Mouse (Mus musculus) midbrain, embryonic 13.5 days (tissue): ENCODE data around the gene Zfp568. TPM values are rescaled to one million over a fixed set of nuclear protein-coding genes. Genes with fewer than 3 reads are reported as not detected.
A peak's percentile ranks its signal among the peaks of the same experiment; 100 is the strongest.

ENCODE experiments used
- ATAC-seq: fragments of 200-750 bp; cut with Nextera tagmentation; 2 replicates; pipeline ENCODE4 v1.8.0; 2017; ENCODE audit warnings: mild to moderate bottlenecking, moderate TSS enrichment, moderate library complexity
- H3K27ac ChIP-seq: fragments of 300-500 bp; sonication (generic); 2 replicates; pipeline ENCODE4 v1.5.1; 2015; ENCODE audit warnings: inconsistent platforms, mild to moderate bottlenecking, moderate library complexity
- H3K27me3 ChIP-seq: fragments of 300-500 bp; sonication (generic); 2 replicates; pipeline ENCODE4 v1.6.1; 2015; ENCODE audit warnings: mild to moderate bottlenecking, inconsistent platforms
- H3K36me3 ChIP-seq: fragments of 300-500 bp; sonication (generic); 2 replicates; pipeline ENCODE4 v1.6.1; 2015; ENCODE audit warnings: mild to moderate bottlenecking, inconsistent platforms
- H3K4me1 ChIP-seq: fragments of 300-500 bp; sonication (generic); replicated peaks from 2 replicates; pipeline ENCODE4 v1.6.1; 2015; ENCODE audit warnings: inconsistent platforms
- H3K4me2 ChIP-seq: fragments of 300-500 bp; sonication (generic); replicated peaks from 2 replicates; pipeline ENCODE4 v1.6.1; 2015; ENCODE audit warnings: moderate library complexity, mild to moderate bottlenecking, inconsistent platforms
- H3K4me3 ChIP-seq: fragments of 300-500 bp; sonication (generic); replicated peaks from 2 replicates; pipeline ENCODE4 v1.5.1; 2015; ENCODE audit warnings: mild to moderate bottlenecking, inconsistent platforms
- H3K9ac ChIP-seq: fragments of 300-500 bp; sonication (generic); replicated peaks from 2 replicates; pipeline ENCODE4 v1.6.1; 2015; ENCODE audit warnings: mild to moderate bottlenecking, inconsistent platforms
- H3K9me3 ChIP-seq: fragments of 300-500 bp; sonication (generic); 2 replicates; pipeline ENCODE4 v1.6.1; 2016; ENCODE audit warnings: mild to moderate bottlenecking, inconsistent platforms
- WGBS: fragments of 180-500 bp; shearing (Covaris S2); methylation state at CpG from one replicate; pipeline ENCODE4 v1.1.7; 2015; 5-methylcytosine and 5-hydroxymethylcytosine counted together
- polyA plus RNA-seq: library from polyadenylated mRNA; unstranded; fragments of >200 nt; fragmentation: Nextera tagmentation; extraction: Ambion mirVana; gene quantifications from 2 replicates; pipeline ENCODE4 v1.2.1, GENCODE M21; 2015

The Zfp568 gene
- polyA plus RNA-seq, 1 experiment from 2014 or later, result 7.7 TPM

DNA sequence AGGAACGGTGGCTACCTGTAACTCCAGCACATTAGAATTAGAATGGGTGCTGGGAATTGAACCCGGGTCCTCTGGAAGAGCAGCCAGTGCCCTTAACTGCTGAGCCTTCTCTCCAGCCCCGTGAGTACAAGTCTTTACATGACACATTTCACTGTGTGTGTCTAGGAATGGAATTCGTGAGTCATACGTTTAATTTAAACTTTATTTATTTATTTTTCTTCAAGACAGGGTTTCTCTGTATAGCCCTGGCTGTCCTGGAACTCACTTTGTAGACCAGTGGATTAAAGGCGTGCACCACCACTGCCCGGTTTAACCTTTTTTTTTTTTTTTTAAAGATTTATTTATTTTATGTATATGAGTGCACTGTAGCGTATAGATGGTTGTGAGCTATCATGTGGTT is 11.4 kb downstream of the Zfp568 start:
- peaks cover 86% of the 10 kb centered on the region for H3K36me3 ChIP-seq
- WGBS, result 96% methylated on average over 8 of the region's 8 CpGs
- peaks cover 5% of the 10 kb centered on the region; the same call in 1 of the 2 replicates for H3K9me3 ChIP-seq
- H3K4me3 ChIP-seq, result no peak overlapping the region
- no peaks in the 10 kb centered on the region for H3K4me1 ChIP-seq
- H3K4me2 ChIP-seq, result no peak overlapping the region
- no peak overlapping the region for H3K27ac ChIP-seq
- no peaks in the 10 kb centered on the region for H3K27me3 ChIP-seq
- H3K9ac ChIP-seq, result no peak overlapping the region
- ATAC-seq, result no peak

DNA sequence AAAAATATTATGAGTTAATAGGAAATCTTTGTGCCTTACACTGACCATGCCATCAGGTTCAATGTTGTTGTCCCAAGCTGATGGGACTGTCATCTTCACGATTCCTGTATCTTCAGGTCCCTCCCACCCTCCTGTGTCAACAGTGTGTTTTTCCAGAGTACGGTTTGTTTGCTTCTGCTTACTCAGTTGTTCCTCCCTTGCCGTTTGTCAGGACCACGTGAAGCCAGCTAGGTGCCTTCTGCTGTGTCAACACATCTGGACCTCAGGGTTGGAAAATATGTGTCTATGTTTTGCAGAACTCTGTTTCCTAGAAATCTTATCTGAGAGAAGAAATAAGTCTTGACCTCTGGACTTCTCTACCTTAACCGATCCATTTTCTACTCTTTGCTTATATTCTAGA is 16.8 kb downstream of the Zfp568 start:
- Histone ChIP-seq H3K4me2 (no peak overlapping the region), H3K4me3 (no peak overlapping the region), H3K27ac (no peak overlapping the region), H3K36me3 (peaks cover 71% of the 10 kb centered on the region), H3K27me3 (no peaks in the 10 kb centered on the region), H3K4me1 (no peaks in the 10 kb centered on the region), H3K9ac (no peak overlapping the region), H3K9me3 (no peaks in the 10 kb centered on the region)
- WGBS, result 93% methylated on average over 5 of the region's 5 CpGs
- no peak for ATAC-seq

DNA sequence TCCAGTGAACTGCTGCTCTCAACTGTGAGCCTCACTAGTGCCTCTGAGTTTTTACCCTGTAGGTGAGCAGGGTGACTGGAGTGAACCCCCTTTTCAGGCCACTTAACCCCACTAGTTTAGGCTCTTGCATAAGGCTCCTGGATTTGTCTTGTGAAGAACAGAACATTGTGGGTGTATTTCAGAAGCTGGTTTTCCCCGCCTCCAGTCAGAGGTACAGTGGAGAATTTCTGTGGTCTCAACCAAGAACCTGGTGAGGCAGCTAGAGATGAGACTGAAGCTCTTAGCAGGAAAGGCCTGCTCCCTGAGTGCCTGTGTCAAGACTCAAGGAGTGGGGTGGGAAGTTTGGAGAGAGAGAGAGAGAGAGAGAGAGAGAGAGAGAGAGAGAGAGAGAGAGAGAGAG is 23.8 kb downstream of the Zfp568 start:
- no peak overlapping the region for H3K4me2 ChIP-seq
- peaks cover 33% of the 10 kb centered on the region for H3K36me3 ChIP-seq
- H3K9ac ChIP-seq, result no peak overlapping the region
- H3K9me3 ChIP-seq, result no peaks in the 10 kb centered on the region
- ATAC-seq, result no peak
- H3K27me3 ChIP-seq, result no peaks in the 10 kb centered on the region
- peaks cover 16% of the 10 kb centered on the region for H3K4me1 ChIP-seq
- no peak overlapping the region for H3K4me3 ChIP-seq
- no peak overlapping the region for H3K27ac ChIP-seq
- 100% methylated on average over 1 of the region's 1 CpGs for WGBS

DNA sequence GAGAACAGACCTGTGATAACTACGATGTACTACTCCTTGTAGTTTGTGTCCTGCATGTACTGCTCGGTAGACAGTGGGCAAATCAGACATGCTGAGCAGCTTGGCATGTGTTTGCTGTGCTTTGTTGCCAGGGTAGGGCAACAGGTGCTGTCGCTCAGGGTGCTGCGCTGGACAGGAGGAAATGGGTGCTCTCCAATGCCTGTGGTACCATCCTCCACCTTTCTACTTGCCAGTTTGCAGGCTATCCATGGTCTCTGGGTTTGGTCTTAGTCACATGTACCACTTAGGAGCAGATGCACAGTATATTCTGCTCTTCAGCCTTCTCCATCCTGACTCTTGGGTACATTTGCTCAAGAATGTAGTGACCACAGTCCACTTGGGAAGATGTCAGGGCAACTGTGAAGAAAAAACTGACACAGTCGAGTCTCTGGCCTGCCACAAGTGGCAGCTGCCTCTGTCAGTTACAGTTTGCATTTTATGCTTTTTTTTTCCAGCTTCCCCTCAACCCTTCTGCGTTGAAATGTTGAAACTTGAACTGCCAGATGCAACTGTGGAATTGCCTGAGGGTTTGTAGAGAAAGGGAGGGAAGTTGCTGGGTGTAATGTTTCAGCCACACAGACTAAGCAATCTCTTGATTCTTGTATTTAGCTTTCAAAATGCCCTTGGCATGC is 24.4 kb downstream of the Zfp568 start:
- no peak overlapping the region for H3K9ac ChIP-seq
- ATAC-seq, result no peak
- WGBS, result 90% methylated on average over 6 of the region's 6 CpGs
- no peak overlapping the region for H3K27ac ChIP-seq
- H3K4me1 ChIP-seq, result peaks cover 16% of the 10 kb centered on the region
- no peaks in the 10 kb centered on the region for H3K27me3 ChIP-seq
- peaks cover 30% of the 10 kb centered on the region for H3K36me3 ChIP-seq
- H3K4me2 ChIP-seq, result no peak overlapping the region
- H3K9me3 ChIP-seq, result no peaks in the 10 kb centered on the region
- H3K4me3 ChIP-seq, result no peak overlapping the region

DNA sequence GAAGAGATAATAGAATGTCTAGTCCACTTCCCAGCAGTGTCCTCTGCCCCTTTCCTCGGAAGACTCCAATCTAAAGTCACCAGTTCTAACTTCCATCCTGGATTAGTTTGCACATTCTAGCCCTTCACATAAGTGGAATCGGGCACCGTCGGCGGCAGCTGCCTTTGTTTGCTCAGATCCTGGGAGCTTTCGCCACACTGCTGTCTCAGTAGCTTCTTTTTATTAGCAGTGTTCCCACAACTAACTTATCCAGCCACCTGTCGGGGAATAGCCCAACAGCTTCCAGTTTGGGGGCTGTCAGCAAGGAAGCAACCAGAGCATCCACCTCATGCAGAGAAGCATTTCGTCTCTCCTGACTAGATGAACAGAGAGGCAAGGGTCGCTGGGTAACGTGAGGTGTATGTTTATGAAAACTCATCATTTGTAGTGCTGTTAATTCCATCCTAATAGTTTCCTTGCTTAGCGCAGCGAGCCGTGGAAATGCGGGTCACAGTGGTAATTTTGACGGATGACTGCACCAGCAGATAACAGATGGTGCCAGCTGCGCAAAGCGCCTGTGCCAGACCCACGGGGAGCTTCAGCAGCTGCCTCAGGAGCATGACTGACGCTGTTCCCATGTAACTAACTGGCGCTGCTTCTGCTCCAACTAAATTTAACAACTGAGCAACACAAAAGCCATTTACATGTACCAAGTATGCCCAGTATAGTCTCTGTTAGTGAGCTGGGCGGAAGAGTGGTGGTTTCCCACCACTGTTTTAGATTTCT is 25.7 kb downstream of the Zfp568 start:
- no peak overlapping the region for H3K9ac ChIP-seq

DNA sequence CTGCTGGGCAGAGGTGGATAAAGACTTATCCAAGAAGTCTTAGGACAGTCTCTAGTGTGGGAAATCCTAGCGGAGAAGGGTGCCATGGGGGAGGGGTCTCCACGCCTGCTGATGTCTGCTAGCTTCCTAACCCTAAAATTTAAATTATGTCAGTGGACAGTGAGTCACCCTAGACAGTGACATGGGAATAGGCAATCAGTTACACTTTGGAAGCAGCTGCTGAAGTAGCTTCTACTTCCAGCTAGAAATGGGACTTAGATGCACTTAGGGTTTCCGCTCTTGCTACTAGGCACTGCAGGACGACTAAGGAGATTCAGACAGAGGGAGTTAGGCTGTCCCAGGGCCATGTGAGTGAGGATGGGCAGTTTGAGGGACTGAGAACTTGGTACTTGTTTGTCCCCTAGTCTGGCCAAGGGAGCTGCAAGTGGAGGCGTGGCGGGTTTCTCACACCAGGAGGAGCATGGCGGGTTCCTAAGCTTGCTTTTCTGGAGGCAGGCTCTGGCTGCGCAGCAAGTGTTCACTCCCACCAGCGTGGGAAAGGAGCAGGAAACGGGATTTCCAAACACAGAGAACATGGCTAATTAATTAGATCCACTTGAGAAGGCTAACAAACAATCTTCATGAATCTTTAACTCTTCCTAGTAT is 26.9 kb downstream of the Zfp568 start:
- ATAC-seq, result no peak
- H3K27ac ChIP-seq, result no peak overlapping the region

More for the DNA sequence above, 25.7 kb downstream of the Zfp568 start:
- Histone ChIP-seq H3K4me3 (no peak overlapping the region), H3K4me2 (peak overlapping the region; percentile 14), H3K36me3 (peaks cover 36% of the 10 kb centered on the region), H3K27ac (peak overlapping the region; percentile 56), H3K4me1 (peaks cover 16% of the 10 kb centered on the region), H3K27me3 (no peaks in the 10 kb centered on the region), H3K9me3 (no peaks in the 10 kb centered on the region)
- 61% methylated on average over 21 of the region's 21 CpGs for WGBS
- peak; percentile 79 for ATAC-seq

DNA sequence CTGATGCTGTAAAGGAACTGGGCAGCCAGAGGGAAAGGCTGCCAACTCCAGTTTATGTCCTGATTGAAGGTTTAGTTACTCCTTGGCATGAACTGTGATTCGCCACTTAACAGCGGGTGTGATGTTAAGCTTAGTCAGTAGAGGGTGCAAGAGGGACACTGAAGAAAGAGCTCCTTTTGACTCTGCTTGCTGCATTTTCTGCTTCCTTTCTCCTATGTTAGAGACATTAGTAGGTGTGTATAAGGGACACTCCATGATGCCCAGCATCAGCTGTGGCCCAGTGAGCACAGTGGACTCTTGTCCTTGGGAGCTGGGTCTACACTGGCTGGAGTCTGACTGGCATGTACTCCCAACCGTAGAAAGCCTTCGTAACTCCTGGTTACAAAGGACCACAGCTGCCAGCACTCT is 29.2 kb downstream of the Zfp568 start:
- Histone ChIP-seq H3K9ac (no peak overlapping the region), H3K4me3 (no peak overlapping the region), H3K27ac (no peak overlapping the region), H3K27me3 (no peaks in the 10 kb centered on the region), H3K4me2 (no peak overlapping the region), H3K36me3 (peaks cover 50% of the 10 kb centered on the region), H3K4me1 (peaks cover 16% of the 10 kb centered on the region), H3K9me3 (no peaks in the 10 kb centered on the region)
- WGBS, result 76% methylated on average over 4 of the region's 4 CpGs
- ATAC-seq, result 0 out of 2 replicates have a peak, but pooled peaks have one; percentile 60

More for the DNA sequence above, 26.9 kb downstream of the Zfp568 start:
- Histone ChIP-seq H3K4me2 (no peak overlapping the region), H3K4me1 (peaks cover 16% of the 10 kb centered on the region), H3K27me3 (no peaks in the 10 kb centered on the region), H3K9ac (no peak overlapping the region), H3K4me3 (no peak overlapping the region), H3K36me3 (peaks cover 40% of the 10 kb centered on the region), H3K9me3 (no peaks in the 10 kb centered on the region)
- 78% methylated on average over 10 of the region's 10 CpGs for WGBS

DNA sequence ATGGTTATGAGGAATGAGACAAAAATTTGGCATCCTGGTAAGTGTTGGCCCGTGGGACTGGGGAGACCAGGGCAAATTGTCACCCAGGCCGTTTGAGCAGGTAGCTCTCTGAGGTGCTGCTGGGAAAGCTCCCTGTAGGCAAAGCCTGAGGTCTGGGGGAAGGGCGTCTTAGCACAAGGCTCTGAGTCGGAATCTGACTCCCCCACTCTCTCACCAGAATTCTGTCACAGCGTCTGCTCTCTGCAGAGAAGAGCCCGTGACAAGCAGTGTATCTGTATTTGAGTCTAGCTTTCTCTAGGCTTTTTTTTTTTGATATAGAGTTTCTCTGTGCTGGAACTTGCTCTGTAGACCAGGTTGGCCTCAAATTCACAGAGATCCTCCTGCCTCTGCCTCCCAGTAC is 33.5 kb downstream of the Zfp568 start:
- no peak overlapping the region for H3K27ac ChIP-seq
- no peak overlapping the region for H3K9ac ChIP-seq
- H3K4me3 ChIP-seq, result no peak overlapping the region
- 93% methylated on average over 6 of the region's 6 CpGs for WGBS
- no peak overlapping the region for H3K4me2 ChIP-seq
- H3K4me1 ChIP-seq, result no peaks in the 10 kb centered on the region
- peaks cover 80% of the 10 kb centered on the region for H3K36me3 ChIP-seq
- H3K9me3 ChIP-seq, result no peaks in the 10 kb centered on the region
- no peak for ATAC-seq
- H3K27me3 ChIP-seq, result no peaks in the 10 kb centered on the region

DNA sequence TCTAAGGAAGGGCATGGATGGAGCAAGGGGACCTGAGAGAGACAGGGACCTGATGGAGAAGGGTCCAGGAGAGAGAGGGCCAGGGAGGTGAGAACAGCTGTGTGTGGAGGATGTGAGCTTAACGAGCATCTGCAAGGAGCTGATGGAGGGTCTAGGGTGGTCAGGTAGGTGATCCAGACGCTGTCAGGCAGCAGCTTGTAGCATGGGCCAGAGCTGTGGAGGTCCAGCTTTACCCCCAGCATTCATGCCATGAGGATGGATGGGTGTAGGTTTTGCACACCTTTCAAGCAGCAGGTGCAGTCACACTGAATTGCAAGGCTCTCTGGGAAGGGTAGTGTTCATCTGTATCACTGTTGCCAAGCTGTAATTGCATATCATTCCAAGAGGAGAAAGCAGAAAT is 35.8 kb downstream of the Zfp568 start:
- 92% methylated on average over 2 of the region's 2 CpGs for WGBS
- Histone ChIP-seq H3K4me1 (no peaks in the 10 kb centered on the region), H3K27me3 (no peaks in the 10 kb centered on the region), H3K4me2 (no peak overlapping the region), H3K36me3 (peaks cover 88% of the 10 kb centered on the region), H3K4me3 (no peak overlapping the region), H3K9me3 (no peaks in the 10 kb centered on the region), H3K9ac (no peak overlapping the region), H3K27ac (no peak overlapping the region)
- no peak for ATAC-seq

DNA sequence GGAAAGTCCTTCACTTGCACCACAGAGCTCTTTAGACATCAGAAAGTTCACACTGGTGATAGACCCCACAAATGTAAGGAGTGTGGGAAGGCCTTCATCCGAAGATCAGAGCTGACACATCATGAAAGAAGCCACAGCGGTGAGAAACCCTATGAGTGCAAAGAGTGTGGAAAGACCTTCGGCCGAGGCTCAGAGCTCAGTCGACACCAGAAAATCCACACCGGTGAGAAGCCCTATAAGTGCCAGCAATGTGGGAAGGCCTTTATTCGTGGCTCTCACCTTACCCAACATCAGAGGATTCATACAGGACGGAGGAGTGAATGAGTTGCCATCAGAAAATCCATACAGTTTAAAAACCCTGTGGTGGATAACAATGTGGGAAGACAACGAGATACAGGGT is 39.6 kb downstream of the Zfp568 start:
- no peak for ATAC-seq
- 94% methylated on average over 9 of the region's 9 CpGs for WGBS
- no peaks in the 10 kb centered on the region for H3K4me1 ChIP-seq
- H3K4me2 ChIP-seq, result no peak overlapping the region
- no peaks in the 10 kb centered on the region for H3K9me3 ChIP-seq
- no peak overlapping the region for H3K27ac ChIP-seq
- H3K36me3 ChIP-seq, result peaks cover 81% of the 10 kb centered on the region
- H3K27me3 ChIP-seq, result no peaks in the 10 kb centered on the region
- H3K9ac ChIP-seq, result no peak overlapping the region
- no peak overlapping the region for H3K4me3 ChIP-seq

DNA sequence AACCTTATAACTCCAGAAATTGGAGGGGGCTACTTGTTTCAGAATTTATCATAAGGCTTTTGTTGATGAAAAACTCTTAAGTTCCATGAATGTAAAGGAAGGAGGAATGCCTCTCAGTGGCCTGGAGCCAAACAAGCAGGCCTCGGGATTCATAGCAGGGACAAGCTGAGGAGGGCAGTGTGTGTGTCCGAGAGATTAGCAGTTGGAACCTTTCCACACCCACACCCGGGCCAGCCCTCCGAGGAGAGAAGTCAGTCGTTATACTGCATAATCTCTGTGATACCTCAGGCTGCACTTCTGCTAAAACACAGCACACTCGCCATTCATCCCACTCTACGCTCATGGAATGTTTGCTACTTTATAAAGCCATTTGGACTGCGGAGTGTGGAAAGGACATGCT is 40.0 kb downstream of the Zfp568 start:
- H3K4me1 ChIP-seq, result no peaks in the 10 kb centered on the region
- WGBS, result 93% methylated on average over 8 of the region's 8 CpGs
- H3K4me3 ChIP-seq, result no peak overlapping the region
- ATAC-seq, result no peak
- H3K9ac ChIP-seq, result no peak overlapping the region
- H3K27ac ChIP-seq, result no peak overlapping the region
- H3K9me3 ChIP-seq, result no peaks in the 10 kb centered on the region
- no peaks in the 10 kb centered on the region for H3K27me3 ChIP-seq
- no peak overlapping the region for H3K4me2 ChIP-seq
- peaks cover 80% of the 10 kb centered on the region for H3K36me3 ChIP-seq

DNA sequence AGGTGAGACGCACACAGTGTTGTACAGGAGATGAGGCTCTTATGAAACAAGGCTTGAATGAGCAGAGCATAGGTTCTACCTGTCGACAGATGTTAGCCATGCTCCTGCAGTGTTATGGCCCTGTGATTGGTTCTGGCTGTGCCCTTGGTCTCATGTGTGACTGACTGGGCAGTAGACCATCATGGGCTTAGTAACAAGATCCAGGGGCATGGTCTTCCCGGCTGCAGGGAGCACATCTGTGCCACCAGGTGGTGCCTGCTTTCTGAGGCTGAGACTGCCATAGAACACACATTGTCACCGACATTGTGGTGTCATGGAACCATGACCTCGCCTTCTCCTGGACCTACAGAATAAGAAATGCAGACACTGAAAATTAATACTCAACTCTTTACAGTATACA is 41.6 kb downstream of the Zfp568 start:
- Histone ChIP-seq H3K4me3 (no peak overlapping the region), H3K36me3 (peaks cover 68% of the 10 kb centered on the region), H3K9ac (no peak overlapping the region), H3K27ac (no peak overlapping the region), H3K4me2 (no peak overlapping the region), H3K9me3 (no peaks in the 10 kb centered on the region), H3K27me3 (no peaks in the 10 kb centered on the region), H3K4me1 (no peaks in the 10 kb centered on the region)
- 84% methylated on average over 5 of the region's 5 CpGs for WGBS
- no peak for ATAC-seq
